Mouse (Mus musculus) thymus, adult 2 months (tissue): Measurements from ENCODE around the gene 4932438H23Rik. TPM values are rescaled to one million over a fixed set of nuclear protein-coding genes. Genes with fewer than 3 reads are reported as not detected.

ENCODE experiments used
- DNase-seq: peaks from one replicate; pipeline ENCODE4 v3.0.0; 2021
- H3K27ac ChIP-seq: fragments of 200-500 bp; 2 replicates; pipeline ENCODE4 v1.5.1; 2012; ENCODE audit warnings: low read length, control low read depth; ENCODE audit not compliant: control insufficient read depth, insufficient read depth
- H3K27me3 ChIP-seq: fragments of 200-500 bp; 2 replicates; pipeline ENCODE4 v1.6.1; 2012; ENCODE audit warnings: mild to moderate bottlenecking, low read length, moderate library complexity, mixed read lengths; ENCODE audit not compliant: control insufficient read depth, insufficient read depth
- H3K36me3 ChIP-seq: fragments of 200-500 bp; 2 replicates; pipeline ENCODE4 v1.6.1; 2012; ENCODE audit warnings: mild to moderate bottlenecking, low read length, moderate library complexity; ENCODE audit not compliant: control insufficient read depth, insufficient read depth
- H3K4me1 ChIP-seq: fragments of 200-500 bp; replicated peaks from 2 replicates; pipeline ENCODE4 v1.6.1; 2012; ENCODE audit warnings: low read length; ENCODE audit not compliant: control insufficient read depth, insufficient read depth
- H3K4me3 ChIP-seq: fragments of 200-500 bp; 2 replicates; pipeline ENCODE4 v1.5.1; 2012; ENCODE audit warnings: mild to moderate bottlenecking, low read length, control low read depth, moderate library complexity; ENCODE audit not compliant: control insufficient read depth, insufficient read depth
- CTCF ChIP-seq: fragments of 200-500 bp; IDR thresholded peaks from 2 replicates; pipeline ENCODE4 v1.5.1; 2012; ENCODE audit warnings: mild to moderate bottlenecking, control low read depth, low read length, moderate library complexity, borderline replicate concordance; ENCODE audit not compliant: control insufficient read depth, poor library complexity, insufficient read depth; ENCODE audit errors: extremely low read depth
- POLR2A ChIP-seq: fragments of 200-500 bp; IDR thresholded peaks from 2 replicates; pipeline ENCODE4 v1.6.1; 2012; ENCODE audit warnings: mild to moderate bottlenecking, low read length, control low read depth, moderate library complexity; ENCODE audit not compliant: control insufficient read depth, poor library complexity, insufficient read depth; ENCODE audit errors: extremely low read depth
- WGBS: fragments of 180-500 bp; shearing (Covaris S2); methylation state at CpG from one replicate; pipeline ENCODE4 v1.1.7; 2018; 5-methylcytosine and 5-hydroxymethylcytosine counted together
- polyA plus RNA-seq: library from polyadenylated mRNA; depleted of rRNA; stranded (reverse); fragments of >200 nt; gene quantifications from 2 replicates; pipeline ENCODE4 v1.2.3, GENCODE M21; 2012; rRNA removed

Gene 4932438H23Rik
- 0.33 and 1.1 TPM in 2 replicates for polyA plus RNA-seq

GRCm38 (mm10) chr16:91095022-91095421 is at the start of gene 4932438H23Rik:
4932438H23Rik (minus strand) TSS chr16:91095122.
- no peak for TF ChIP-seq POLR2A
- TF ChIP-seq CTCF: no peak
- no peaks in the 10 kb centered on the region for H3K4me1 ChIP-seq
- no peaks in the 10 kb centered on the region for H3K27me3 ChIP-seq
- 91% methylated on average over 8 of the region's 8 CpGs for WGBS
- H3K27ac ChIP-seq: no peak within 1 kb of the TSS
- no peak for DNase-seq
- H3K4me3 ChIP-seq: no peak within 1 kb of the TSS
- H3K36me3 ChIP-seq: no peaks in the 10 kb centered on the region

GRCm38 (mm10) chr16:91140991-91141630 is 46.2 kb upstream of the 4932438H23Rik start:
- TF ChIP-seq POLR2A (no peak), CTCF (no peak)
- WGBS: 63% methylated on average over 20 of the region's 20 CpGs
- no peaks in the 10 kb centered on the region for H3K4me1 ChIP-seq
- H3K27ac ChIP-seq: no peak overlapping the region
- H3K36me3 ChIP-seq: no peaks in the 10 kb centered on the region
- no peak overlapping the region for H3K4me3 ChIP-seq
- no peaks in the 10 kb centered on the region; the same call in 1 of the 2 replicates for H3K27me3 ChIP-seq
- DNase-seq: no peak

GRCm38 (mm10) chr16:91140457-91140856 is 45.5 kb upstream of the 4932438H23Rik start:
- Histone ChIP-seq H3K36me3 (no peaks in the 10 kb centered on the region), H3K27ac (no peak overlapping the region), H3K4me3 (no peak overlapping the region), H3K4me1 (no peaks in the 10 kb centered on the region), H3K27me3 (no peaks in the 10 kb centered on the region; the same call in 1 of the 2 replicates)
- WGBS: 56% methylated on average over 10 of the region's 10 CpGs
- DNase-seq: no peak
- TF ChIP-seq POLR2A (no peak), CTCF (no peak)

GRCm38 (mm10) chr16:91140056-91140455 is 45.1 kb upstream of the 4932438H23Rik start:
- 38% methylated on average over 13 of the region's 13 CpGs for WGBS
- Histone ChIP-seq H3K36me3 (no peaks in the 10 kb centered on the region), H3K4me3 (no peak overlapping the region), H3K27ac (no peak overlapping the region), H3K27me3 (no peaks in the 10 kb centered on the region; the same call in 1 of the 2 replicates), H3K4me1 (no peaks in the 10 kb centered on the region)
- no peak for DNase-seq
- TF ChIP-seq POLR2A (no peak), CTCF (no peak)

- TF ChIP-seq CTCF: no peak
- TF ChIP-seq POLR2A: no peak
- Histone ChIP-seq H3K4me1 (no peaks in the 10 kb centered on the region), H3K4me3 (no peak overlapping the region), H3K27ac (no peak overlapping the region), H3K36me3 (no peaks in the 10 kb centered on the region), H3K27me3 (no peaks in the 10 kb centered on the region; the same call in 1 of the 2 replicates)
- 53% methylated on average over 10 of the region's 10 CpGs for WGBS
- no peak for DNase-seq
Measured at GRCm38 (mm10) chr16:91139481-91139880, 44.6 kb upstream of the 4932438H23Rik start.

- TF ChIP-seq POLR2A (no peak), CTCF (no peak)
Measured at GRCm38 (mm10) chr16:91138736-91139135, 43.8 kb upstream of the 4932438H23Rik start.

More at GRCm38 (mm10) chr16:91138736-91139135, 43.8 kb upstream of the 4932438H23Rik start:
- WGBS: 95% methylated on average over 3 of the region's 3 CpGs
- no peaks in the 10 kb centered on the region for H3K36me3 ChIP-seq
- no peaks in the 10 kb centered on the region for H3K4me1 ChIP-seq
- H3K27me3 ChIP-seq: no peaks in the 10 kb centered on the region; the same call in 1 of the 2 replicates
- DNase-seq: no peak
- no peak overlapping the region for H3K27ac ChIP-seq
- H3K4me3 ChIP-seq: no peak overlapping the region
